Mouse (Mus musculus) olfactory bulb, adult 2 months (tissue): ENCODE measurements at regions not wholly inside any gene's neighbourhood (a gene's known extent, or its start where the extent isn't known, plus 50 kb on each side); places are given as distances from the start of the nearest gene placed in this dataset.

ENCODE experiments used
- CTCF ChIP-seq: fragments of 200-500 bp; IDR thresholded peaks from 2 replicates; pipeline ENCODE4 v1.5.1; 2012; ENCODE audit warnings: low read depth, mild to moderate bottlenecking, low read length, moderate library complexity; ENCODE audit not compliant: insufficient read depth
- POLR2A ChIP-seq: fragments of 200-500 bp; IDR thresholded peaks from 2 replicates; pipeline ENCODE4 v1.6.1; 2012; ENCODE audit warnings: mild to moderate bottlenecking, low read depth, low read length, moderate library complexity; ENCODE audit not compliant: insufficient read depth

DNA sequence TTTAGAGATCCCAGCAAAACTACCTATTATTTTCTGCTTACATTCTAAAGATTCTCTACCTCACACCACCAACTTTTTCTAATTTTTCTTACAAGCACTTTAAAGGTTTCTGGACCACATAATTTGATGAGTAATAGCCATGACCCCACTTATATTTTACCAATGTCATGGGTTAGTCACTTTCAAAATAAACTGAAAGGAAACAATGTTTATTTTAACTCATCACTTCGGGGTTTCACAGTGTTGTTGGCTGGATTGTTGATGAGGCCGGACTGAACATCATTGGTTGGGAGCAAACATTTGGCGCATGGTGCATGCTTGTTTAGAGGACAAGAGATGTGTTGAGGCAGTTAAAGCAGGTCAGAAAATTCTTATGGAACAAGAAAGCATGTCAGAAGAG lies 124.1 kb downstream of the Fzd1 start:
- no peak for TF ChIP-seq CTCF
- no peak for TF ChIP-seq POLR2A
